Mouse (Mus musculus) G1E-ER4 (cell line): ENCODE data around the gene Dok1. TPM values are rescaled to one million over a fixed set of nuclear protein-coding genes. Genes with fewer than 3 reads are reported as not detected.
A peak's percentile ranks its signal among the peaks of the same experiment; 100 is the strongest.

Experiments
- GATA1 ChIP-seq: IDR thresholded peaks from one replicate; pipeline ENCODE4 v1.8.0; 2012; ENCODE audit warnings: low read length, inconsistent platforms
- polyA plus RNA-seq: library from polyadenylated mRNA; stranded (reverse); fragments of >175 nt; gene quantifications from 2 replicates; pipeline ENCODE4 v1.2.3, GENCODE M21; 2012

Gene Dok1
- polyA plus RNA-seq, 1 experiment, result 144 TPM

- TF ChIP-seq GATA1, result no peak
Observed at GRCm38 (mm10) chr6:83006114-83006513, 27.2 kb downstream of the Dok1 start.

GRCm38 (mm10) chr6:83005444-83006011, 27.7 kb downstream of the Dok1 start:
- no peak for TF ChIP-seq GATA1

GRCm38 (mm10) chr6:83004872-83005271, 28.4 kb downstream of the Dok1 start:
- TF ChIP-seq GATA1, result no peak

- no peak for TF ChIP-seq GATA1
Observed at GRCm38 (mm10) chr6:83004309-83004708, 29.0 kb downstream of the Dok1 start.

- peak; percentile 31 for TF ChIP-seq GATA1
Observed at GRCm38 (mm10) chr6:83003850-83004249, 29.4 kb downstream of the Dok1 start.

GRCm38 (mm10) chr6:83003082-83003481, 30.2 kb downstream of the Dok1 start:
- TF ChIP-seq GATA1, result no peak

GRCm38 (mm10) chr6:82999986-83000385, 33.3 kb downstream of the Dok1 start:
- TF ChIP-seq GATA1, result no peak

GRCm38 (mm10) chr6:82998326-82998725, 34.9 kb downstream of the Dok1 start:
- no peak for TF ChIP-seq GATA1

GRCm38 (mm10) chr6:82997511-82998102, 35.7 kb downstream of the Dok1 start:
- TF ChIP-seq GATA1, result no peak

- TF ChIP-seq GATA1, result peak; percentile 50
Observed at GRCm38 (mm10) chr6:82996740-82997315, 36.4 kb downstream of the Dok1 start.

- TF ChIP-seq GATA1, result no peak
Observed at GRCm38 (mm10) chr6:82994372-82994771, 38.9 kb downstream of the Dok1 start.

- no peak for TF ChIP-seq GATA1
Observed at GRCm38 (mm10) chr6:82993696-82994095, 39.6 kb downstream of the Dok1 start.

GRCm38 (mm10) chr6:82987411-82987971, 45.8 kb downstream of the Dok1 start:
- no peak for TF ChIP-seq GATA1

Other genes starting within 250 kb of the Dok1 start
- not detected in 2 replicates for gene Sema4f, start 93.7 kb downstream of the Dok1 start, polyA plus RNA-seq
- 2.1 and 3.4 TPM in 2 replicates for gene M1ap, start 86.6 kb downstream of the Dok1 start, polyA plus RNA-seq
- gene Loxl3, start 702 bp upstream of the Dok1 start, polyA plus RNA-seq, result 0.30 and 0.32 TPM in 2 replicates
- 1,009 and 1,196 TPM in 2 replicates for gene Aup1, start 21.1 kb upstream of the Dok1 start, polyA plus RNA-seq
- 86.7 and 110 TPM in 2 replicates for gene Htra2, start 21.8 kb upstream of the Dok1 start, polyA plus RNA-seq
- gene Dqx1, start 24.4 kb upstream of the Dok1 start, polyA plus RNA-seq, result 0.85 and 1.5 TPM in 2 replicates
- not detected in 2 replicates for gene Tlx2, start 36.8 kb upstream of the Dok1 start, polyA plus RNA-seq
- gene Pcgf1, start 44.4 kb upstream of the Dok1 start, polyA plus RNA-seq, result 8.6 and 10.8 TPM in 2 replicates
- gene Lbx2, start 52.9 kb upstream of the Dok1 start, polyA plus RNA-seq, result 0.10 and 0.13 TPM in 2 replicates
- 12.9 and 13.9 TPM in 2 replicates for gene Ccdc142, start 68.1 kb upstream of the Dok1 start, polyA plus RNA-seq
- 5.2 and 7.2 TPM in 2 replicates for gene Gm42688, start 68.1 kb upstream of the Dok1 start, polyA plus RNA-seq
- 69.5 and 81.4 TPM in 2 replicates for gene Mrpl53, start 75.6 kb upstream of the Dok1 start, polyA plus RNA-seq
- gene Mogs, start 82.0 kb upstream of the Dok1 start, polyA plus RNA-seq, result 163 and 176 TPM in 2 replicates
- 47.0 and 70.0 TPM in 2 replicates for gene Wbp1, start 88.1 kb upstream of the Dok1 start, polyA plus RNA-seq
- 158 and 217 TPM in 2 replicates for gene Ino80b, start 92.0 kb upstream of the Dok1 start, polyA plus RNA-seq
- gene Rtkn, start 102.0 kb upstream of the Dok1 start, polyA plus RNA-seq, result 13.1 and 20.1 TPM in 2 replicates
- gene Wdr54, start 122.9 kb upstream of the Dok1 start, polyA plus RNA-seq, result not detected in 2 replicates
- gene 1700003E16Rik, start 122.9 kb upstream of the Dok1 start, polyA plus RNA-seq, result not detected in 2 replicates
- 307 and 323 TPM in 2 replicates for gene Dctn1, start 132.4 kb upstream of the Dok1 start, polyA plus RNA-seq
- gene Slc4a5, start 186.4 kb upstream of the Dok1 start, polyA plus RNA-seq, result not detected in 2 replicates